Mouse (Mus musculus): Measurements from ENCODE around the gene Aip. TPM values are rescaled to one million over a fixed set of nuclear protein-coding genes. Genes with fewer than 3 reads are reported as not detected.
"Not testable (repeated sequence)": the region's sequence is repeated elsewhere in the genome, so short reads cannot be mapped to it uniquely, and the experiment has no call there.

Aip gene
- polyA plus RNA-seq, 1 experiment from 2014 or later: 70.9 TPM

DNA sequence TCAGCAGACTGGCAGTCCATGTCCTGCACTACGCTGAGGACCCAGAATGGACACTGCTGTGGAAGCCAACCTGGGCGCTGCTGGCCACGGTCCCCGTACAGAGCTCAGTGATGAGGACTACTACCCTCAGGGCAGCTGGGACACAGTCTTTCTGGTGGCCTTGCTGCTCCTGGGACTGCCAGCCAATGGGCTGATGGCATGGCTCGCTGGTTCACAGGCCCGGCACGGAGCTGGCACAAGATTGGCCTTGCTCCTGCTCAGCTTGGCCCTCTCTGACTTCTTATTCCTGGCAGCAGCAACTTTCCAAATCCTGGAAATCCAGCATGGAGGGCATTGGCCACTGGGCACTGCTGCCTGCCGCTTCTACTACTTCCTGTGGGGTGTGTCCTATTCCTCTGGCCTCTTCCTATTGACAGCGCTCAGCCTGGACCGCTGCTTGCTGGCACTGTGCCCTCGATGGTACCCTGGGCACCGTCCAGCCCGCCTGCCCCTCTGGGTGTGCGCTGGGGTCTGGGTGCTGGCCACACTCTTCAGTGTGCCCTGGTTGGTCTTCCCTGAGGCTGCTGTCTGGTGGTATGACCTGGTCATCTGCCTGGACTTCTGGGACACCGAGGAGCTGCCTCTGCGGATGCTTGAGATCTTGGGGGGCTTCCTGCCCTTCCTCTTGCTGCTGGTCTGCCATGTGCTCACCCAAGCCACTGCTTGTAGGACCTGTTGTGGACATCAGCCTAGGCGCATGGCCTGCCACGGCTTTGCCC is 16.9 kb upstream of the Aip start:
- WGBS: 90% methylated on average over 18 of the region's 18 CpGs
- H3K9me3 ChIP-seq: peaks cover 3% of the 10 kb centered on the region; the same call in 1 of the 2 replicates
- DNase-seq (ENCODE audit: low spot score): no peak
- H3K27ac ChIP-seq (replicated peaks): no peak overlapping the region
- no peak overlapping the region for H3K4me3 ChIP-seq
- H3K36me3 ChIP-seq (replicated peaks): no peaks in the 10 kb centered on the region
- H3K4me1 ChIP-seq: peaks cover 9% of the 10 kb centered on the region
- no peaks in the 10 kb centered on the region for H3K27me3 ChIP-seq (replicated peaks; ENCODE audit: low read depth, poor library complexity, severe bottlenecking)

DNA sequence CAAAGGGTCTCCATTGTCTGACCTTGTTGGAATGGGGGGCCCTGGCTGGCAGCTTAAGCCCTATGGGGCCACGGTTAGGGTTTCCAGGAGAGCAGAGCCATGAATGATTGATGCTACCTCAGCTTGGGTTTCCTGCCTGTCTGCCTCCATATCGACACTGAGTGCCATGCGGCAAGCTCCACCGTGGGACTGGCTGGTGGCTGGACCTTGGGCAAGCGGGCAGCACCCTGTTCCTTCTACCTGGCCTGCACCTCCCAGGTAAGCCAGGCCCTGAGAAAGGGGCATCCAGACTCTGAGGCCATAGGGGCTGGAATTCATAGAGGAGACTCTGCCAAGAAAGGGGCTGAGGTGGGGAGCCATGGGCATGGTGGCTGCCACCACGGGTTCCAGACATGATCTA is 14.5 kb upstream of the Aip start:
- Histone ChIP-seq H3K9me3 (no peaks in the 10 kb centered on the region), H3K27ac (replicated peaks) (no peak overlapping the region), H3K4me3 (no peak overlapping the region), H3K4me1 (peaks cover 8% of the 10 kb centered on the region), H3K27me3 (replicated peaks; ENCODE audit: low read depth, poor library complexity, severe bottlenecking) (0 out of 2 replicates have a peak, but pooled peaks cover 3% of the 10 kb centered on the region), H3K36me3 (replicated peaks) (no peaks in the 10 kb centered on the region)
- 81% methylated on average over 6 of the region's 6 CpGs for WGBS
- DNase-seq (ENCODE audit: low spot score): no peak

DNA sequence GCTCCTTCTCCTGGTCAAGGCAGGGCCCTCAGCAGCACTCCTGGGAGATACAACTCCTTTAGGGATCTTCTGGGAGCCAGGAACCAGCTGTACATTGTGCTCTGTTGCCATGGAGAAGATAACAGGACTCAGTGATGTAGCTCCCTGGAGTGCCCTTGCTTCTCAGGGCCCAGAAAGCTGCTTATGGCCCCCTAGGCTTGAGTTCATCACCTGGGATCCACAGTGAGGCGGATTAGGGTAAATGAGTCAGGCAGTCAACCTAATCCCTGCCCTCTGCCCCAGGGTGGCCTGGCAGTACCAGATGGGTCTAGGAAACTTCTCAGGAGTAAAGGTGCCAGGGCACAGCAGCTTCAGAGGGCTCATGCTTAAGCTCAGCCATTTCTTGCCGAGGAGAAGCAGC is 13.8 kb upstream of the Aip start, which contains the start of gene Gpr152:
Gene Gpr152 (plus strand): TSS at position 342 of the 400 bp plus-strand sequence.
- Histone ChIP-seq H3K27me3 (replicated peaks; ENCODE audit: low read depth, poor library complexity, severe bottlenecking) (0 out of 2 replicates have a peak, but pooled peaks cover 3% of the 10 kb centered on the region), H3K4me3 (no peak within 1 kb of the TSS), H3K36me3 (replicated peaks) (no peaks in the 10 kb centered on the region), H3K4me1 (peaks cover 8% of the 10 kb centered on the region), H3K9me3 (no peaks in the 10 kb centered on the region), H3K27ac (replicated peaks) (0 out of 2 replicates have a peak within 1 kb of the TSS, but pooled peaks have one; percentile 10)
- no peak for DNase-seq (ENCODE audit: low spot score)
- WGBS: 73% methylated on average over 2 of the region's 2 CpGs

DNA sequence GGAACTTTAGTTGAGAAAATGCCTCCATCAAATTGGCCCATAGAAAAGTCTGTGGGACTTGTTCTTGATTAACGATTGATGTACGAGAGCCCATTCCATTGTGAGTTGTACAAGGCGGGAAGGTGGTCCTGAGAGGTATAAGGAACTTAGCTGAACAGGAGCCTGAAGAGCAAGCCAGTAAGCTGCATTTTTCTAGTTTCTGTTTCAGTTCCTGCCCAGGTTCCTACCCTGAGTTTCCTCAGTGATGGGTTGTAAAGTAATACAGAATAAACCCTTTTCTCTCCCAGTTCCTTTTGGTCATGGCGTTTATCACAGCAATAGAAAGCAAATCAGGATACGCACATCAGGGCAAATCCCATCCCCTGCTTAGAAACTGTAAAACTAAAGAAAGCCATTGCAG is 12.3 kb upstream of the Aip start:
- WGBS: 89% methylated on average over 5 of the region's 5 CpGs
- H3K36me3 ChIP-seq (replicated peaks): peaks cover 8% of the 10 kb centered on the region
- no peak for DNase-seq (ENCODE audit: low spot score)
- H3K9me3 ChIP-seq: no peaks in the 10 kb centered on the region
- H3K27me3 ChIP-seq (replicated peaks; ENCODE audit: low read depth, poor library complexity, severe bottlenecking): 0 out of 2 replicates have a peak, but pooled peaks cover 3% of the 10 kb centered on the region
- H3K4me3 ChIP-seq: no peak overlapping the region
- peaks cover 8% of the 10 kb centered on the region for H3K4me1 ChIP-seq
- no peak overlapping the region for H3K27ac ChIP-seq (replicated peaks)

DNA sequence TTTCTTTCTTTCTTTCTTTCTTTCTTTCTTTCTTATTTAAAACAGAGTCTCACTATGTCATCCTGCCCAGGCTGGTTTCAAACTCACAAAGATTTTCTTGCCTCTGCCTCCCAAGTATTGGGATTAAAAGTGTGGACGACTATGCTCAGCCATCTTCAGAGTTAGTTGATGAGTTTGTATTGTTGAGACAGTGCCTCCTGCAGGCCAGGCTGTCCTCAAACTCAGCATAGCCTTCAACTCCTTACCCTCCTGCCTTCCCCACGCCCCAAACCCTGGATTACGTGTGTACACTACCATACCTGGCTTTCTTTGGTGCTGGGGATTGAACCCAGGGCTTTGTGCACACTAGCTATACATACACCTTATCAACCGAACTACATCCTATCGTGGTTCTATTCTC is 10.8 kb upstream of the Aip start:
- WGBS: 80% methylated on average over 5 of the region's 5 CpGs

DNA sequence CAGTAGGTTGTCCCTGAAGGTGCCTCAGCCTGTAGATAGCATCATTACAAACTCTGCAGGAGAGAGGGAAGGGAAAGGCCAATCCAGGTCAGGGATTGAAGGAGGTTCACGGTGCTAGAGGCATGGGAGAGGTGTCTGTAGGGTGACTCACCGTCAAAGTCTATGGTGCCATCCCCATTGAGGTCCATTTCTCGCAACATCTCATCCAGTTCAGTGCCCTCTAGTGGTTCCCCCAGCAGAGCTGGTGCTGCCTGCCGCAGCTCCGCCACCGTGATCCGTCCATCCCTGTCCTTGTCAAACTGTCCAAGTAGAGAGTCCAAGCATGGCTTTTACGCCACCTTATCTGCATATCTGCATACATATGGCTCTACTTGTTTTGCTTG is 10.3 kb upstream of the Aip start:
- H3K4me1 ChIP-seq: not testable (repeated sequence)
- H3K36me3 ChIP-seq (replicated peaks): peaks cover 28% of the 10 kb centered on the region
- WGBS: 19% methylated on average over 8 of the region's 8 CpGs

More for the DNA sequence above, 10.8 kb upstream of the Aip start:
- peaks cover 8% of the 10 kb centered on the region for H3K4me1 ChIP-seq
- H3K27ac ChIP-seq (replicated peaks): no peak overlapping the region
- no peaks in the 10 kb centered on the region for H3K9me3 ChIP-seq
- H3K4me3 ChIP-seq: no peak overlapping the region
- H3K36me3 ChIP-seq (replicated peaks): peaks cover 23% of the 10 kb centered on the region
- 0 out of 2 replicates have a peak, but pooled peaks cover 3% of the 10 kb centered on the region for H3K27me3 ChIP-seq (replicated peaks; ENCODE audit: low read depth, poor library complexity, severe bottlenecking)
- no peak for DNase-seq (ENCODE audit: low spot score)

DNA sequence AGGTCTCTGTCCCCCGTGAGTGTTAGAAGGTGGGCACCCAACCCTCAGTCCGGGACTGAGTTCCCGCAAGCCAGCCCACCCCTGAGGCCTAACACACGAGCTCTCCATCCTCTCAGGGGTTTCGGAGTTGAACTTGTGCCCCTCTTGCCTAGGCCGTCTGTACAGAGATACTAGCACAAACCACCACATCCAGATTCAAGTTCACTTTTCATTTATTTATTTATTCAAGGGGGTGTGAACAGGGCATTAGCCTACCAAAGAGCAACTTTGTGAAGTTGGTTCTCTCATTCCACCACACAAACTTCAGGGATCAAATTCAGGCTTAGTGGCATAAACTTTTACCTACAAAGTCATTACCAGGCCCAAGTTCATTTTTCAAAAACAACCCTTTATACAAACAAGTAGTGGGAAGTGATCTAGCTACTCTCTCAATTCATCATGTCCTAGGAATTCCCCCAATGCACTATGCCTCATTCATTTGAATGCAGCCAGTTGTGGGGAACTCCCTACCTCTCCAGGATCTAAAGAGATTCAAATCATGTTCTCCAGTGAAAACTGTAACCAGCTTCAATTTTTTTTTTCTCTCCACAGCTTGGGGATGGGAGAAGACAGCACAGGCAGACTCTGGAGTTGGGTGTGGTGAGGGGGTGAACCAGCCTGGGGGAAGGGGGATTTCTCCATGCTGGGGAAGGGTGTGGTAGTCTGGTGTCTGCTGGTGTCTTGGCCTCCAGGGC is 9.7 kb upstream of the Aip start:
- WGBS: 84% methylated on average over 6 of the region's 6 CpGs
- H3K27me3 ChIP-seq (replicated peaks; ENCODE audit: low read depth, poor library complexity, severe bottlenecking); H3K4me3 ChIP-seq; H3K27ac ChIP-seq (replicated peaks); H3K4me1 ChIP-seq; DNase-seq (ENCODE audit: low spot score); H3K9me3 ChIP-seq: not testable (repeated sequence)
- H3K36me3 ChIP-seq (replicated peaks): peaks cover 34% of the 10 kb centered on the region

More for the DNA sequence above, 10.3 kb upstream of the Aip start:
- not testable (repeated sequence) for H3K27me3 ChIP-seq (replicated peaks; ENCODE audit: low read depth, poor library complexity, severe bottlenecking); H3K4me3 ChIP-seq; DNase-seq (ENCODE audit: low spot score); H3K27ac ChIP-seq (replicated peaks); H3K9me3 ChIP-seq

DNA sequence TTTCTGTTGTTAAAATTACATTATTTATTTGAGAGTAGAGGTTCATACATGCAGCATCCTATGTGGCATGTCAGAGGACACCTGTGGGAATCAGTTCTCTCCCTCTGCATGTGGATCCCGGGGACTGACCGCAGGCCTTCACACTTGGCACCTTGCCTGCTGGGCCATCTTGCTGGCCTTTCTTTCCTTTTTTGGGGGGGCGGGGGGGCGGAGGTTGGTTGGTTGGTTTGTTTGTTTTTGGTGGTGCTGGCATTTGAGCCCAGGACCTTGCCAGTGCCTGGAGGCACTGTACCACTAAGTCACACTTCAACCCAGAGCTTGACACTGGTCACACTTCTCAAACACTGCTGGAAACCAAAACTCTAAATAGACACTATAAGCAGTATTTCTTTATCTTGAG is 8.7 kb upstream of the Aip start:
- H3K36me3 ChIP-seq (replicated peaks): peaks cover 44% of the 10 kb centered on the region

DNA sequence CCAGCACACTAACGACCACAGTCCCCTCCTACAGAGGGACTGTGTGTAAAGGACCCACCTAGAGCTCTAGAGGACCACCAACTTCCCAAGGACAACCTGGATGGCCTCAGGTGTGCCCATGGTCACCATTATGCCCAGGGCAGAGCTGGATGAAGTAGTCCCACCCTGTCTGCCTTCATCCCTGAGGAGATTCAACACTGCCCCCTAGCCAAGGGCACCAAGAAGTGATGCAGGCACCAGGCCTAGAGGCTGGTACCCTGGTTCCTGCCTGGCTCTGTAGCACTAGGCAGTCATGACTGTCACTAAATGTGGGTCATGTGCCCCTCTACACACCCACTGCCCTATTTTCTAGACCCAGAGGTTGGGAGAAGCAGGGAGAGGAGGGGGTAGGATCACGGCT is 6.1 kb upstream of the Aip start:
- Histone ChIP-seq H3K36me3 (replicated peaks) (peaks cover 65% of the 10 kb centered on the region), H3K27me3 (replicated peaks; ENCODE audit: low read depth, poor library complexity, severe bottlenecking) (no peaks in the 10 kb centered on the region), H3K27ac (replicated peaks) (no peak overlapping the region), H3K4me1 (peaks cover 9% of the 10 kb centered on the region), H3K9me3 (no peaks in the 10 kb centered on the region), H3K4me3 (no peak overlapping the region)
- no peak for DNase-seq (ENCODE audit: low spot score)
- WGBS: 95% methylated on average over 2 of the region's 2 CpGs

More for the DNA sequence above, 8.7 kb upstream of the Aip start:
- no peak overlapping the region for H3K27ac ChIP-seq (replicated peaks)
- H3K9me3 ChIP-seq: no peaks in the 10 kb centered on the region
- WGBS: 91% methylated on average over 4 of the region's 4 CpGs
- H3K27me3 ChIP-seq (replicated peaks; ENCODE audit: low read depth, poor library complexity, severe bottlenecking): 0 out of 2 replicates have a peak, but pooled peaks cover 3% of the 10 kb centered on the region
- no peak overlapping the region for H3K4me3 ChIP-seq
- DNase-seq (ENCODE audit: low spot score): no peak
- H3K4me1 ChIP-seq: peaks cover 4% of the 10 kb centered on the region

DNA sequence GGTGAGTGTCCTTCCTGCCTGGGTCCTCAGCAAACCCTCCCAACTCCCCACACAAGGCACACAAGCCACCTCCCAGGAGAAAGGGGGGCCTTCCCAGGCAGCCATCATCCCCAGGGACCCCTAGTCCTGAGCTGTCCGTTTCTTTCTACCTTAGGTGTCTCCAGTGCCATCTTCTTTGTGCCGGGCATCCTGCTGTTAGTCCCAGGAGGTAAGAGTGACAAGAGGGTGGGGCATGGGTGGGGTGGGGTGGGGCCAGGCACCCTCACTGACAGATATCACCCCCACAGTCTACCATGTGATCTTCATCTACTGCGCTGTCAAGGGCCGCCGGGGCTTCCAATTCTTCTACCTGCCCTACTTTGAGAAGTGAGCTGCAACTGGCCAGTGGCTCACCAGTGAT is 5.4 kb upstream of the Aip start:
- Histone ChIP-seq H3K27ac (replicated peaks) (no peak overlapping the region), H3K4me3 (no peak overlapping the region), H3K4me1 (peaks cover 16% of the 10 kb centered on the region), H3K36me3 (replicated peaks) (peaks cover 65% of the 10 kb centered on the region), H3K27me3 (replicated peaks; ENCODE audit: low read depth, poor library complexity, severe bottlenecking) (no peaks in the 10 kb centered on the region), H3K9me3 (no peaks in the 10 kb centered on the region)
- DNase-seq (ENCODE audit: low spot score): no peak
- 91% methylated on average over 5 of the region's 5 CpGs for WGBS

DNA sequence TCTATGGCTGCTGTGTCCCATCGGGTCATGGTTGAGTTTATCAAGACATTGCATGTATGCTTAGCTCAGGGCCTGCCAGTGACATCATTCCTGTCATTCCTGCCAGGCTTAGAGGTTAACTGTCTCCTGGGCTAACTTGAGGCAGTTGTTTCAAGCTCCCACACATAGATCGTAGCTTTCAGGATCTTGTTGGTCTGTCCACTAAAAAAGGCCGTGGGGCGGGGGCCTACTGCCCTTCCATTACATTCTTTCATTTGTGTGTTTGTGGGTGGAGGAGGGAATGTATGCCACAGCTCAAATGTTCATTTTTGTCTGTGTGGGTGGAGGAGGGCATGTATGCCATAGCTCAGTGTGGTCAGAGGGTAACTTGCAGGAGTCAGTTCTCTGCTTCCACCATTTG is 4.4 kb upstream of the Aip start:
- no peaks in the 10 kb centered on the region for H3K27me3 ChIP-seq (replicated peaks; ENCODE audit: low read depth, poor library complexity, severe bottlenecking)
- no peaks in the 10 kb centered on the region for H3K9me3 ChIP-seq
- H3K36me3 ChIP-seq (replicated peaks): peaks cover 65% of the 10 kb centered on the region
- peaks cover 22% of the 10 kb centered on the region for H3K4me1 ChIP-seq
- no peak for DNase-seq (ENCODE audit: low spot score)
- no peak overlapping the region for H3K27ac ChIP-seq (replicated peaks)
- WGBS: 91% methylated on average over 4 of the region's 4 CpGs
- H3K4me3 ChIP-seq: no peak overlapping the region

DNA sequence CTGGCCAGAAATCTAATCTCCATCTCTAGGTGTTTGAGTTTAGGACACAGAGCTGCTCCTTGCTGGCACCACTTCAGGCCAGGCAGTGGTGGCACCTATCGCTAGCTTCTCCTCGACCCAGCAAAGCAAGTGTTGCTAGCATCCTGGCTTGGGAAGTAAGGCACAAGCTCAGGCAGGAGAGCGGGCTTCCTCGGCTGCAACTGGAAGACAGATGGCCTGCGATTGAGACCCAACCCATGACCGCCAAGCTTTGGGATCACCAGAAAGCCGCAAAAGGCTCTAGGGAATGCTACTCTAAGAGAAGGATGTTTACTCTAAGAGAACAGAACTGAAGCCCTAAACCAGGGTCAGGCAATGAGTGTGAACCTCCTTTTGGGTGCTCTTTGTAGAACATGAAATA is 3.8 kb upstream of the Aip start:
- Histone ChIP-seq H3K4me1 (peaks cover 28% of the 10 kb centered on the region), H3K27me3 (replicated peaks; ENCODE audit: low read depth, poor library complexity, severe bottlenecking) (no peaks in the 10 kb centered on the region), H3K9me3 (no peaks in the 10 kb centered on the region), H3K27ac (replicated peaks) (no peak overlapping the region), H3K4me3 (no peak overlapping the region), H3K36me3 (replicated peaks) (peaks cover 65% of the 10 kb centered on the region)
- WGBS: 93% methylated on average over 7 of the region's 7 CpGs
- DNase-seq (ENCODE audit: low spot score): no peak
